Mouse (Mus musculus) hindbrain, embryonic 15.5 days (tissue): Measurements from ENCODE around the gene Bbs2. TPM values are rescaled to one million over a fixed set of nuclear protein-coding genes. Genes with fewer than 3 reads are reported as not detected.
"Not testable (repeated sequence)": the region's sequence is repeated elsewhere in the genome, so short reads cannot be mapped to it uniquely, and the experiment has no call there.

Experiments
- ATAC-seq: fragments of 200-750 bp; cut with Nextera tagmentation; 2 replicates; pipeline ENCODE4 v1.8.0; 2017; ENCODE audit warnings: low read depth, moderate number of reproducible peaks, moderate TSS enrichment; ENCODE audit not compliant: low FRiP score
- H3K27ac ChIP-seq: fragments of 300-500 bp; sonication (generic); replicated peaks from 2 replicates; pipeline ENCODE4 v1.5.1; 2015; ENCODE audit warnings: mild to moderate bottlenecking, inconsistent platforms
- H3K27me3 ChIP-seq: fragments of 300-500 bp; sonication (generic); 2 replicates; pipeline ENCODE4 v1.6.1; 2015; ENCODE audit warnings: control low read depth, inconsistent platforms
- H3K36me3 ChIP-seq: fragments of 300-500 bp; sonication (generic); 2 replicates; pipeline ENCODE4 v1.6.1; 2015; ENCODE audit warnings: control low read depth, inconsistent platforms
- H3K4me1 ChIP-seq: fragments of 300-500 bp; sonication (generic); replicated peaks from 2 replicates; pipeline ENCODE4 v1.6.1; 2015; ENCODE audit warnings: control low read depth, inconsistent platforms
- H3K4me2 ChIP-seq: fragments of 300-500 bp; sonication (generic); 2 replicates; pipeline ENCODE4 v1.6.1; 2015; ENCODE audit warnings: moderate library complexity, mild to moderate bottlenecking, inconsistent platforms
- H3K4me3 ChIP-seq: fragments of 300-500 bp; sonication (generic); 2 replicates; pipeline ENCODE4 v1.5.1; 2015; ENCODE audit warnings: mild to moderate bottlenecking, inconsistent platforms
- H3K9ac ChIP-seq: fragments of 300-500 bp; sonication (generic); 2 replicates; pipeline ENCODE4 v1.6.1; 2015; ENCODE audit warnings: inconsistent platforms
- H3K9me3 ChIP-seq: fragments of 300-500 bp; sonication (generic); 2 replicates; pipeline ENCODE4 v1.6.1; 2016; ENCODE audit warnings: control low read depth, inconsistent platforms
- WGBS: fragments of 180-500 bp; shearing (Covaris S2); methylation state at CpG from one replicate; pipeline ENCODE4 v1.1.7; 2015; 5-methylcytosine and 5-hydroxymethylcytosine counted together
- polyA plus RNA-seq: library from polyadenylated mRNA; unstranded; fragments of >200 nt; fragmentation: Nextera tagmentation; extraction: Ambion mirVana; gene quantifications from 2 replicates; pipeline ENCODE4 v1.2.1, GENCODE M21; 2015

Gene Bbs2
- polyA plus RNA-seq: 20.1 and 20.8 TPM in 2 replicates

- Histone ChIP-seq H3K9me3 (no peaks in the 10 kb centered on the region), H3K4me3 (peak within 1 kb of the TSS; percentile 54), H3K27ac (peak within 1 kb of the TSS; percentile 95), H3K4me1 (peaks cover 11% of the 10 kb centered on the region), H3K27me3 (no peaks in the 10 kb centered on the region), H3K36me3 (no peaks in the 10 kb centered on the region), H3K9ac (peak within 1 kb of the TSS; percentile 58), H3K4me2 (peak within 1 kb of the TSS; percentile 64)
- WGBS: 1% methylated on average over 61 of the region's 61 CpGs
- peak; percentile 99 for ATAC-seq
These were observed at the start of gene Bbs2 for GRCm38 (mm10) chr8:94098081-94098974. Bbs2 (minus strand) TSS chr8:94098928.

- no peak overlapping the region for H3K27ac ChIP-seq
- H3K36me3 ChIP-seq: no peaks in the 10 kb centered on the region
- H3K4me2 ChIP-seq: no peak overlapping the region
- WGBS: 49% methylated on average over 5 of the region's 5 CpGs
- H3K4me3 ChIP-seq: no peak overlapping the region
- peaks cover 12% of the 10 kb centered on the region for H3K4me1 ChIP-seq
- no peaks in the 10 kb centered on the region for H3K9me3 ChIP-seq
- peaks cover 4% of the 10 kb centered on the region; the same call in 1 of the 2 replicates for H3K27me3 ChIP-seq
- ATAC-seq: no peak
- H3K9ac ChIP-seq: no peak overlapping the region
These were observed 49.5 kb upstream of the Bbs2 start for GRCm38 (mm10) chr8:94148236-94148635.

- WGBS: 83% methylated on average over 4 of the region's 4 CpGs
- Histone ChIP-seq H3K9me3 (no peaks in the 10 kb centered on the region), H3K36me3 (no peaks in the 10 kb centered on the region)
These were observed 41.6 kb upstream of the Bbs2 start for GRCm38 (mm10) chr8:94140266-94140795.

GRCm38 (mm10) chr8:94136933-94137332 is 38.2 kb upstream of the Bbs2 start, which contains the start of gene Mt4:
Mt4 (plus strand) TSS chr8:94137197.
- no peaks in the 10 kb centered on the region for H3K4me1 ChIP-seq
- H3K36me3 ChIP-seq: no peaks in the 10 kb centered on the region
- no peak for ATAC-seq
- 61% methylated on average over 6 of the region's 6 CpGs for WGBS
- H3K4me3 ChIP-seq: no peak within 1 kb of the TSS
- H3K9me3 ChIP-seq: no peaks in the 10 kb centered on the region
- H3K4me2 ChIP-seq: no peak within 1 kb of the TSS
- H3K27me3 ChIP-seq: no peaks in the 10 kb centered on the region
- no peak within 1 kb of the TSS for H3K9ac ChIP-seq
- no peak within 1 kb of the TSS for H3K27ac ChIP-seq

More at GRCm38 (mm10) chr8:94140266-94140795, 41.6 kb upstream of the Bbs2 start:
- Histone ChIP-seq H3K27me3 (no peaks in the 10 kb centered on the region), H3K4me2 (no peak overlapping the region), H3K27ac (no peak overlapping the region), H3K9ac (no peak overlapping the region), H3K4me3 (no peak overlapping the region), H3K4me1 (no peaks in the 10 kb centered on the region)
- no peak for ATAC-seq

- no peak for ATAC-seq
- 82% methylated on average over 7 of the region's 7 CpGs for WGBS
- Histone ChIP-seq H3K27me3 (no peaks in the 10 kb centered on the region), H3K4me3 (no peak overlapping the region), H3K9ac (no peak overlapping the region), H3K4me2 (no peak overlapping the region), H3K9me3 (no peaks in the 10 kb centered on the region), H3K27ac (no peak overlapping the region), H3K36me3 (no peaks in the 10 kb centered on the region), H3K4me1 (no peaks in the 10 kb centered on the region)
These were observed 37.5 kb upstream of the Bbs2 start for GRCm38 (mm10) chr8:94136192-94136591.

GRCm38 (mm10) chr8:94135556-94135955 is 36.8 kb upstream of the Bbs2 start:
- Histone ChIP-seq H3K36me3 (no peaks in the 10 kb centered on the region), H3K9ac (no peak overlapping the region), H3K4me1 (no peaks in the 10 kb centered on the region), H3K27ac (no peak overlapping the region), H3K4me2 (no peak overlapping the region), H3K27me3 (no peaks in the 10 kb centered on the region), H3K4me3 (no peak overlapping the region), H3K9me3 (no peaks in the 10 kb centered on the region)
- 93% methylated on average over 6 of the region's 6 CpGs for WGBS
- no peak for ATAC-seq

GRCm38 (mm10) chr8:94134601-94135000 is 35.9 kb upstream of the Bbs2 start:
- 79% methylated on average over 3 of the region's 3 CpGs for WGBS
- H3K36me3 ChIP-seq, H3K9ac ChIP-seq, H3K4me3 ChIP-seq, H3K4me1 ChIP-seq, H3K4me2 ChIP-seq, ATAC-seq, H3K9me3 ChIP-seq, H3K27me3 ChIP-seq, H3K27ac ChIP-seq: not testable (repeated sequence)

- Histone ChIP-seq H3K4me1 (0 out of 2 replicates have a peak, but pooled peaks cover 5% of the 10 kb centered on the region), H3K27me3 (no peaks in the 10 kb centered on the region), H3K4me2 (no peak overlapping the region), H3K36me3 (no peaks in the 10 kb centered on the region), H3K9me3 (no peaks in the 10 kb centered on the region), H3K27ac (no peak overlapping the region), H3K9ac (no peak overlapping the region), H3K4me3 (no peak overlapping the region)
- no peak for ATAC-seq
- 82% methylated on average over 5 of the region's 5 CpGs for WGBS
These were observed 33.4 kb upstream of the Bbs2 start for GRCm38 (mm10) chr8:94132096-94132495.

- H3K4me3 ChIP-seq: no peak overlapping the region
- 93% methylated on average over 4 of the region's 4 CpGs for WGBS
- H3K4me2 ChIP-seq: no peak overlapping the region
- ATAC-seq: no peak
- H3K36me3 ChIP-seq: no peaks in the 10 kb centered on the region
- H3K27ac ChIP-seq: no peak overlapping the region
- no peak overlapping the region for H3K9ac ChIP-seq
- no peaks in the 10 kb centered on the region for H3K27me3 ChIP-seq
- H3K9me3 ChIP-seq: no peaks in the 10 kb centered on the region
- H3K4me1 ChIP-seq: 0 out of 2 replicates have a peak, but pooled peaks cover 5% of the 10 kb centered on the region
These were observed 31.4 kb upstream of the Bbs2 start for GRCm38 (mm10) chr8:94130126-94130525.

- Histone ChIP-seq H3K9ac (no peak overlapping the region), H3K4me1 (0 out of 2 replicates have a peak, but pooled peaks cover 5% of the 10 kb centered on the region), H3K36me3 (no peaks in the 10 kb centered on the region), H3K27me3 (no peaks in the 10 kb centered on the region), H3K4me3 (no peak overlapping the region), H3K4me2 (no peak overlapping the region), H3K9me3 (no peaks in the 10 kb centered on the region), H3K27ac (no peak overlapping the region)
- no peak for ATAC-seq
- 61% methylated on average over 6 of the region's 6 CpGs for WGBS
These were observed 30.5 kb upstream of the Bbs2 start for GRCm38 (mm10) chr8:94129133-94129789.

- H3K36me3 ChIP-seq: no peaks in the 10 kb centered on the region
- no peaks in the 10 kb centered on the region for H3K9me3 ChIP-seq
- 55% methylated on average over 6 of the region's 6 CpGs for WGBS
- H3K27ac ChIP-seq: no peak overlapping the region
- no peak overlapping the region for H3K4me3 ChIP-seq
- ATAC-seq: peak; percentile 34; the same call in 1 of the 2 replicates
- H3K9ac ChIP-seq: no peak overlapping the region
- no peak overlapping the region for H3K4me2 ChIP-seq
- H3K4me1 ChIP-seq: 0 out of 2 replicates have a peak, but pooled peaks cover 5% of the 10 kb centered on the region
- H3K27me3 ChIP-seq: no peaks in the 10 kb centered on the region
These were observed 29.0 kb upstream of the Bbs2 start for GRCm38 (mm10) chr8:94127711-94128110.
